Mouse (Mus musculus): Measurements from ENCODE around the gene Mcur1.

GRCm38 (mm10) chr13:43582961-43583360 is 23.0 kb upstream of the Mcur1 start:
- TF ChIP-seq CTCF (IDR thresholded peaks at IDR 0.05; ENCODE audit: borderline replicate concordance, extremely low read depth, insufficient read depth, insufficient read length) (no peak), POLR2A (IDR thresholded peaks at IDR 0.05; ENCODE audit: borderline replicate concordance, extremely low read depth, insufficient read depth, insufficient read length, poor library complexity, severe bottlenecking) (no peak)
